8 mouse cellular contexts compared by ENCODE assay signal in genomic region chr11:53892716-53893416, GRCm38 (mm10). TPM values are rescaled to one million over a fixed set of nuclear protein-coding genes. Genes with fewer than 3 reads are reported as not detected.
A peak's percentile ranks its signal among the peaks of the same experiment; 100 is the strongest.
DNase-seq lines count a peak whose midpoint lies in the region.

No protein-coding gene starts in this region.

- DNase-seq in cerebellum, postnatal 14 days = peak; percentile 15 to 24
- no peak for DNase-seq in cerebellum, adult 11 months
- peak; percentile 30 for DNase-seq in c-Kit-negative CD71-positive TER-119-positive erythroid progenitor cells, embryonic 14.5 days (ENCODE audit: low read depth, low spot score)
- peak; percentile 52 for DNase-seq in kidney, postnatal 14 days
- peak; percentile 82 for DNase-seq in naive thymus-derived CD4-positive, alpha-beta T cell, adult 2 months (ENCODE audit: low read depth)
- no peak for DNase-seq in urinary bladder, adult 2 months (ENCODE audit: low spot score)
- no peak for DNase-seq in cerebellum, adult 11-12 months
- DNase-seq in frontal cortex, adult 2 months (ENCODE audit: extremely low spot score in 1 of 2, low spot score in 1 of 2) = no peak

RNA-seq across cellular contexts. Expression of gene Slc22a5, which starts 1.4 kb away (rescaled TPM):
- 26.2 and 30.0 TPM in 2 replicates for polyA plus RNA-seq in urinary bladder, adult 2 months (2012; rRNA removed)
- polyA plus RNA-seq in frontal cortex, adult 2 months (2012; rRNA removed) = 15.2 and 15.8 TPM in 2 replicates

RNA-seq across cellular contexts. Expression of gene Gm12216, which starts 33.8 kb away (rescaled TPM):
- 16.5 and 17.0 TPM in 2 replicates for polyA plus RNA-seq in urinary bladder, adult 2 months (2012; rRNA removed)
- polyA plus RNA-seq in frontal cortex, adult 2 months (2012; rRNA removed) = 3.0 and 3.2 TPM in 2 replicates

Comparison
In these comparisons a context has a peak if more than half of its experiments do, and no peak if none do; other contexts are left out.
1. DNase-seq: peak in cerebellum, postnatal 14 days (2 of 2), c-Kit-negative CD71-positive TER-119-positive erythroid progenitor cells, embryonic 14.5 days (single experiment), kidney, postnatal 14 days (single experiment) and naive thymus-derived CD4-positive, alpha-beta T cell, adult 2 months (single experiment); none in cerebellum, adult 11 months (single experiment), urinary bladder, adult 2 months (single experiment), cerebellum, adult 11-12 months (single experiment) and frontal cortex, adult 2 months (0 of 2).